Mouse (Mus musculus) left cerebral cortex, postnatal 36 days (tissue): Measurements from ENCODE around the gene Ephb2. TPM values are rescaled to one million over a fixed set of nuclear protein-coding genes. Genes with fewer than 3 reads are reported as not detected.

Experiments used
- DNase-seq, 2 experiments: peaks; one replicate each; pipeline ENCODE4 v3.0.0; 2021 to 2022; ENCODE audit warnings: low spot score in 2 of 2, mixed read lengths in 1 of 2
- intact Hi-C: fragments of 180-260 bp; cut with DNase I; formaldehyde crosslinking; loops from one replicate; pipeline ENCODE4 v1.15.1; 2025
- total RNA-seq, 2 experiments: library from RNA; stranded (reverse); gene quantifications; 2 replicates each; pipeline ENCODE4 v1.2.3; 2021

The Ephb2 gene
- total RNA-seq, 2 experiments from 2014 or later = 16.9 to 18.0 TPM

DNA sequence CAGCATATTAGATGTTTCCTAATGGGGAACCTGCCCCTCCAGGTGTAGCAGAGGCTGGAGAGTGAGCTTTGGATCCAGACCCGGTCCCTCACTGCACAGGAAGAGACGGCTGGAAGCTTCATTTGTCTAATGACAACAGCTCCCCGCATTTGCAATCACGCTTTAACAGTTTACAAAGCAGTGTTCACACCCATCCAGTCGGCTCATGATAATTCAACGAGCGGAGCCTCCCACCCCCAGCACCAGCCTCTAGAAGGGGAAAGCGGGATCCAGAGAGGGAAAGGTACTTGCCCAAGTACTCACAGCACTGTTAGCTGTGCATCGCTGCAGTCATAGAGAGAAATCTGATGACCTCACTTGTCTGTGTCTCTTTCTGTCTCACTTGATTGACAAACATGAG, 2.7 kb upstream of the Ephb2 start:
- intact Hi-C loops = no loop called here
- no peak for DNase-seq

DNA sequence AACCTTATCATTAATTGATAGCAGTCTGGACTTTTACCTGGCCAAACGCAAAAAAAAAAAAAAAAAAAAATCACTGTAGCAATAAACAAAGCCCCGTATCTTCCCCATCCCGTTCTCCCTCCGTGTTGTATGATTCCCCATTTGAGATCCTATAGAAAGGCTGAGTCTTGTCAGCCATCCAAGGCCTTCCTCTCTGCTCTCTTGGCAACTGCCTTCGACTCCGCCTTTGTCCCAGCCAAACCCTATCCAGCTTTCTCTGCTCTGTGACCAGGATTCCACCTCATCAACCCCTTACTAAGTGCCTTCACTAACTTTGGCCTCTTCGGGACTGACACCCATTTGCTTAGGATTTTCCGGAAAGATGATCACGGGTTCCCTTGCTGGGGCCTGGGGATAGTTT, 2.2 kb upstream of the Ephb2 start:
- no peak for DNase-seq
- intact Hi-C loops = no loop called here

DNA sequence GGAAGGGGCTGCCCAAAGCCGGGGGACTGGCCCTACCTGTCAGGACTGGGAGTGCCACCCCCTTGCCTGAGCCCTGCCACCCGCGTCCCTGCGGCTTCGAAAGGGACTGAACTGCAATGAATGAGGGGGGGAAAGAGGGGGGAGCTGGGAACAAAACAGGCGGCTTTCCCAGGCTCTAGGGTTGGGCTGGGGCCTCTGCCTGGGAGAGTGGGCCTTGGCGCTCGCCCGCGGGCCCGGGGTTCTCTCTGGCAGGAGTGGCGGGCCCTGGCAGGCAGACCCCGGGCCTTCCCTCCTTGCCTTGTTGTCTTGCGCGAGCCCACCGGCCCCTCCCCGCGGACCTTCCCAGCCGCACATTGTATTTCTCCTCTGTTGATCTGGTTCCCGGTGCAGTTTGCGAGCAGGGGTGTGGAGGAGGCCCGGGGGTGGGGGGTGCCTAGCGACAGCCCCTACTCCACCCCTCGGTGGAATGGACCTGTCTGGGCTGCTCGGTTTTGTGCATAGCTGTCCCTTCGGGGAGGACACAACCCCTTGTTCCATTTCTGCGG, 671 bp upstream of the Ephb2 start:
- intact Hi-C loops = no loop called here
- DNase-seq = no peak

DNA sequence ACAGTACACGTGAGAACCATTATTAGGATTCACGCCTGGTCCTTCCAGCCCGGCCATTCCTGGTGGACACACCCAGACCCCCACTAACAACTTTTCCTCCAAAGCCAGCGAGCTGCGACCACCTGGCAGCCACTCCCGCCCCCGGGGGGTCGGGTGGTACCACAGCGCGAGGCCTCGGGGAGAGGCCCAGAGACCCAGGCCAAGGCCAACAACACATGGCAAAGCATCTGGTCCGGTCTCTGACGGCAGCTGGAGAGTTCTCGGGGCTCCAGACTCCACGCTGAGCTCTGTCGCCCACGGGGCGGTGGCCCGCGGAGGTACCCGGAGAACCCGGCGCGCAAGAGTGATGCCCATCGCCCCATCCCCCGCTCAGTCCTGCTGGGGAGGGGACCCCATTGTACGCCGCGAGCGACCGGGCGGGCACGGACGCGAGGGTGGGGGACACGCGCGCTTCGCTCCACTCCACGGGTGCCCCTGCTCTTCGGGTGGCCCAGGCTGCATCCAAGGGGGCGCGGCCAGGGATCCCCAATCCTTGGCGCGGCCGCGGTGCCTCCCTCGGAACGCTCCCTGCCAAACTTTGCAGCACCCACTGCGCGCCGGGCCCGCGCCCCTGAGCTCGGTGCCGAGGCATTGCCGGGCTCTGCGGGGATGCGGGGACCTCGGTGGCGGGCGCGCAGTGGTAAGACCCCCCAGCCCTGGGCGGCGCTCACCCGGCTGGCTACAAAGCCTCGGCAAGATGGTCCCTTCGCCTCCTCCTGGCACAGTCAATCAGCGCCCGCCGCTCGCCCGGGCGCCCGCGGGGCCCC, 770 bp downstream of the Ephb2 start:
- peak in 1 of 2 experiments; percentile 40 for DNase-seq
- intact Hi-C loops = no loop called here

DNA sequence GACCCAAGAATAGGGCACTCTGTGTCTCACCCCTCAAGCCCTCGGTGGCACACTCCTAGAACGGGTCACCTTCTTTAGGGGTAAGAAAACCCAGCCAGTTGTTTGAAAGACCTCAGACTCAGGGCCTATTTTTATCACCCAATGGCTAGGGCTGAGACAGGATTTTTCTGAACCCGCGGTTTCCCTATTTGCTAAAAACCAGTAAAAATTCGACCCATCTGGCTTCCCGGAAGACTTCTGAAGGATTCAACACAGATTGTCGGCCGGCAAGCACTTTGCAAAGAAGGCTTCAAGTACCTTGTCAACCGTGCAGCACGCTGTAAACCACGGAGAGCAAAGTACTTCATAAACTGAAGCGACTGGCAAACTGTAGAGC, 1.4 kb downstream of the Ephb2 start:
- no peak for DNase-seq
- intact Hi-C loops = no loop called here

DNA sequence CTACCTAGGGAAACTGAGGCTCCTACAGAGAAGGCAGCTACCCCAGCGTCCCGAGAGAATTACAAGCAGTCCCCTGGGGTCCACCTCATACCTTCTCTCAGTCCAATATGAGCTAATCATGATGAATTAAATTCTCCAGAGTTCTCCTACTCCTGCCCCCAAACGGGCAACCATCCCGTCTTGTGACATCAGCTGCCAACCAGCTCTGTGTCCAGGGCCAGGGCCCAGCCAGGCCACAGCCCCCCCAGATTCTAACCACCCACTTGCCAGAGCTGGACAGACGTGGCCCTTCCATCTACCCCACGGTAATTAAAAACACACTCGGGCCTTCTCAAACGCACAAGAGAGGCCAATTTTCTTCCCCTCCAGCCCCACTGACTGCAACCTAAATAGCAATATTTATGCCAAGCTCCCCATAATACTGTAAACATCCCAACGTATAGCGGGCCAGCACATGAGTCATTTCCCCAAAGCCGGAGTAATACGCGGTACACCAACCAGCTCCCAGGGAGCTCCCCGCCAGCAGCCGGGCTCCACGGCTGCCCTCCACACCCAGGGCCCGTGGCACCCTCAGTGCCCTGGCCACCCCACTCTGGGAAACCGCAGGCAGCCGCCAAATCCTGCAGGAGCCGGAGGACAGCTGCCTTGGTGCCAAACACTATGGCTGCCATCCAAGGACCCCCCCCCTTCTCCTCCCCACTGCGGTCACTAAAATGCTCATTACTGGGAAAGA, 2.0 kb downstream of the Ephb2 start:
- no peak for DNase-seq
- intact Hi-C loops = no loop called here

DNA sequence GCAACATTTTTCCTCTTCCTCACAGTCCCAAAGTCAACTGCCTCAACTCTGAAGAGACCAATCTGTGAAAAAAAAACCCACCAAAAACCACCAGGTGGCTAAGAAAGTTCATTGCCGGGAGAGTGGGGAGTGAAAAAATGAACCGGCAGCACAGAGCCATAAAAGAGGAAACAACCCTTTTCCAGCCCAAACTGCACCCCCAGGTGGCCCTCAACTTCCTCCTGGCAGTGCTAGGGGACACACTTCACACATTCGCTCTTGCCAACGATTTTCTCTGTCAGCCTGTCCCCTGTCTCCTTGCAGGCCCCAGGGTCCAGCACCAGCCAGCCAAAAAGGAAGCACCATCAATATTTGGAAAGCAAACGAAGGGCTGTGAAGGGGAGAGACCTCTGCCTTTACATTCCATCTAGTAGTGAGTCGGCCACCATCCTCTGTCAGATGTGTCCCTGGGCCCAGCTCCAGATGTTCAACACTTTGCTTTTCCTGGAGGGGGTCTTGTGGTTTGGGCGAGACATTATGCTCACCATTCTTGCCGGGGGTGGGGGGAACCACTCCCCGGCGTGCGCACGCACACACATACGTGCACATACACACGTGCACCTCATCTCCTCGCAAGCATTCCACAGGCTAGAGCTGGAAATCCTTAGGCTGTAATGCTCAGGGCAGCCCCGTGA, 3.1 kb downstream of the Ephb2 start:
- intact Hi-C loops = no loop called here
- no peak for DNase-seq

DNA sequence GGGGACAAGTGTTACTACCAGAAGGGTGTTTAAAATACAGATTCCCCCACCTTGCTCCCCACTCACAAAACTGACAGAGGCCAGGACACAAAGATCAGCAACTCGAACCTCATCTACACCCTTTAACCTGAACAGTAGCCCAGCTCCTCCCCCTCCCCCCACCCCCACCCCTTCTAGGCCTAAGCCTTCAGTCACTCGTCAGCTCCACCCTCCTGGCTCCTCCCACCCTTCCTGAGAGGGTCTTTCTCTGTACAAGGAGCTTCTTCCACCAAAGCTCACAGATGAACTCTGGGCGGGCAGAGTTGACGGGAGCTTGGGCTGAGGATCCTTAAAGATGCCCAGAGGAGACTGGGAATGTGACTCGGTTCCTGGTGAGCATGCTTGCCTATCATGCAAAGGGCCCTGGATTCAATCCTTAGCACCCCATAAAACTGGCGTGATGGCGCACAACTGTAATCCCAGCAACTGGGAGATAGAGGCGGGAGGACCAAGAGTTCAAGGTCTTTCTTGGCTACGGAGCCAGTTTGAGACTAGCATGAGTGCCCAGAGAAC, 5.4 kb downstream of the Ephb2 start:
- intact Hi-C loops = no loop called here
- DNase-seq = no peak

DNA sequence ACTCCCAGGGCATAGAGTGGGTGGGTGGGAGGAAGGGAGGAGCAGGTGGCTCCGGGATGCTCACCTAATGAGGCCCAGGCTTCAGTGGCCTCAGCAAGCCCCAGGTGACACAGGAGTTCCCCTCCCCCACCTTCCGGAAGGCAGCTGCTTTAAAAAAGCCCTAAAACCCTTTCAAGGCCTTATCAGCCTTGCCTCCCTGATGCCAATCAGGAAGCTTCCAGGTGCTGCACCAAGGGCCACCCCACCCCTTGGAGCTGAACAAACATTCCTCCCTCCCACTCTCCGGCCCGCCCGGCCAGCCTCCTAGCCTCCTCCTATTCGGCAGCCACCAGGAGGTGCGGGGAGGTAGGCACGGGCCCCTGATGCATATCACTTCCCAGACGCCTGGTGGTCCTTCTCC, 6.0 kb downstream of the Ephb2 start:
- intact Hi-C loops = no loop called here
- no peak for DNase-seq

DNA sequence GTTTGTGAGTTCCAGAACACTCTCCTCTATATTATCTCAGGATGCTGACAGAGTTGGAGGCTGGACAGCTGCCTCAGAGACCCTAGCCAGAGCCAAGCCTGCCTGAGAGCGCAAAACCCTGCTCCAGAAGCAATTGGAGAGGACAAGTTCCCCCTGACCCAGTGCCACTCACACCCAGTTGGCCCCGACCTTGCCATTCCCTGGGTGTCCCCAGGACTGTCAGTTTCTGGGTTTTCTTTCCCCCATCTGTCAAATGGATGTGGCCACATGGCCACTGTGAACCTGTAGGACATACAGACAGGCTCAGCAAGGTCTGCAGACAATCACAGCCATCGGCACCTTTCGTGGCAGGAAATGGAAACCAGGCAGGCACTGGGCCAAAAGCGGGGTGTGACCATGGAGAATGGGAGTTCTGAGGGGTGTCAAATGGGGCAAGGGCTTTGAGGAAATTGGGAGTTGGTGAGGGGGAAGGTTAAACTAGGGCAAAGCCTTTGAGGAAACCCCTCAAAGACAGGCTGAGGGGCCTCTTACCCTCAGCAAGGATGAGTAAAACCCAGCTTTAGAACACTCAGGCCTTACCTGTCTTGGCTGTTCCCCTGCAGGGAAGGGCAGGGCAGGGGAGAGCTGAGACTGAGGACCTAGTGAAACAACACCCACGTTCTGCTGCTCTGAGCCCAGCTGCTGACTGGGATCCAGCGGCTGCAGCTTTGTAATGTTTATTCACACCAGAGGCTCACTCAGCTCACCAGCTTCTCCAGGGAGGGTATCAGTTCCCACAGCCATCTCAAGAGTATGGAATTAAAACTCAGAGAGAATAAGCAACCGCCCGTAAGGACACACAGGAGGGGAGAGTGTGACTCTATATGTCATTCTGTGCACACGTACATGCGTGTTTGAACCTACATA, 6.9 kb downstream of the Ephb2 start:
- DNase-seq = no peak
- intact Hi-C loops = no loop called here

DNA sequence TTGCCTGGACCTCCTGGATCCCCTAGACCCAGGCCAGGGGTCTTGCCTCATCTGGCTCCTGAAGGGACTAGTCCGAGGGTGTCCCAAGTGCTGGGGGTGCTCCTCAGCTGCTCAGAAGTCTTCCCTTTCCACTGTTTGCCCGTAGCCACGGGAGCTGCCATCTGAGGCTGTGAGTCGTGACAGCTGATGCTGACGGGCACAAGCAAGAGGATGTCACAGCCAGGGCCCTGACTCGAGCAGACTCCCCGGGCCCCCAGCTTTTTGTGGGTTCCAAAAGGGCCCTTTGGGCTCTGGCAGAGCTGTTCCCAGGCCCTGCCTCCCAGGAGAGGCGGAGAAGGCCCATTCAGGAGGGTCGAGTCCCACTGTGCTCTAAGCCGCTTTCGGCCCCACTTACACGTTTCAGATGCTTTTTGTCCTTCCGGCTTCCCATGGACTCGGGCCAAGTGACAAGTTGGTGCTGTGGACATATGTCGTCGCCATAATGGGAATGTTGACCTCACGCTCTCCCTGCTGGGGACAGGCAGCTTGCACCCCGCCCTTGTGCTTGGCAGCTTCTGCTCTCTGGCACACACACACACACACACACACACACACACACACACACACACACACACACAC, 10.7 kb downstream of the Ephb2 start:
- intact Hi-C loops = no loop called here
- DNase-seq = no peak

DNA sequence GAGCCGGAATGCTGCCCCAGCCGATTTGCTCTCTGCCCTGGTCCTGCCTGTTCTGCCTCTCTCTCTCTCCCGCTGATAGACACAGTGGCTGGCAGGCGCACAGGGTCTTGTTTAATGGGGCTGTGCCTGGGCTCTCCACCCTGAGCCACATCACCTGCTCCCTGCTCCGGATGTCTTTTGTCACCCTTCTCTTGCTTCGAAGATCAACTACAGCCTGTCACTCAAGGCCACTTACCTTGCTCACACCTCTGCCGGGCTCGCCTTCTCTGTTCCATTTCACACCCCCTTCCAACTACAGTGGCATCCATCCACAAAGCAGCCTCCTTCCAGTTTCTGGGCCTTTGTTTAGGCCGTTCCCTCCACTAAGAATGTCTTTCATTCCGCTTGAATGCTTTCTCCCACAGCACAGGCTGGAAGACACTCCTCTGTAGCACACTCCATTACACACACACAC, 15.7 kb downstream of the Ephb2 start:
- no peak for DNase-seq
- intact Hi-C loops = no loop called here

DNA sequence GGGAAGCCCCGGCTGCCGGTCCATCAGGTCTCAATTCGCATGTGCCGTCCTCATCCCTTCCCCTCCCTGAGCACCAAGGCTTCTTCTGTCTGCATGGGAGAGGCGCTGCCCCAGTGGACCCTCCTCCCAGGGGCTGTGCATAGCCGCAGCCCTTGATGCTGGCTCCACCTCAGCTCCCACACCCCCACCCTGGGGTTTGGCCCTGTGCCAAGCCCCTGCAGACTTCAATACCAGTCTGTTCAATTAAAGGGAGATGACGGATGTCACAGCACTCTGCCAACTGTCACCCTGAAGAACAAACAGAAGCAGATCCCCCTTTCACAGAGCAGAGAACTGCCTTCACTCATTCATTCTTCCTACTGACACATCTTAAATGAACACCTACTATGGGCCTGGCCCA, 19.1 kb downstream of the Ephb2 start:
- DNase-seq = no peak
- intact Hi-C loops = no loop called here

DNA sequence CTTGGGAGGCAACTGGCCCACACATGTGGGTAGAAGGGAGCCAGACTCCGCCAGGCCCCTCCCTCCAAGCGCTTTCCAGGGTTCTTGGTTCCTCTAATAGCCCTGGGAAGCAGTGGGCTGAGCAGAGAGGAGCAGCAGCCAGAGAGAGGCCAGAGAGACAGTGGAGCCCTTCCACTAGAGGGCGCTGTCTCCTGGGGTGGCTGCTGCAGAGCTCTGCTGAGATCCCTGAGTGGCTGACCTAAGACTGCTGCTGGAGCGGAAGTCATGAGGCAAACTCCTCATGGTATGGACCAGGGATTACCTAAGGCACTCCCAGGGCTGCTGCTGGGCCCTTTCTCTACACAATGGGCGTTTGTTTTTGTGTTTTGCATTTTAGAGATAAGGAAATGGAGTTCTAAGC, 20.4 kb downstream of the Ephb2 start:
- DNase-seq = no peak
- intact Hi-C loops = no loop called here

DNA sequence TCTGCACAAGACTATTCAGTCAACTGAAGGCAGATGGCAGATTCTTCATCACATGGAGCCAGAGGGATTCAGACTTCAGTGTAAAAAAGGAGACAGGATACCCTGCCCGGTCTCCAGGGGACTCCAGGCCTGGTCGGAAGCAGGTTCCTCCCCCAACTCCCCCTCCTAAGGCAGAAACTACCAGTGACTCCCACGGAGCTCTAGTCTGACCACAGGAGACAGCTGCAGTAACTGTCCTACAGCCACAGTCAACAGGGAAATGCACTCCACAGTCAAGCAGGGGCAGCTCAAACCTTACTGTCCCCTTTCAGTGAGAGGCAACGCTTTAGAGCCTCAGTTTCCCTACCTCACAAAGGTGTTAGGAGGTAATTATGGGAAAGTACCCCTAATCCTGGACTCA, 23.2 kb downstream of the Ephb2 start:
- intact Hi-C loops = no loop called here

DNA sequence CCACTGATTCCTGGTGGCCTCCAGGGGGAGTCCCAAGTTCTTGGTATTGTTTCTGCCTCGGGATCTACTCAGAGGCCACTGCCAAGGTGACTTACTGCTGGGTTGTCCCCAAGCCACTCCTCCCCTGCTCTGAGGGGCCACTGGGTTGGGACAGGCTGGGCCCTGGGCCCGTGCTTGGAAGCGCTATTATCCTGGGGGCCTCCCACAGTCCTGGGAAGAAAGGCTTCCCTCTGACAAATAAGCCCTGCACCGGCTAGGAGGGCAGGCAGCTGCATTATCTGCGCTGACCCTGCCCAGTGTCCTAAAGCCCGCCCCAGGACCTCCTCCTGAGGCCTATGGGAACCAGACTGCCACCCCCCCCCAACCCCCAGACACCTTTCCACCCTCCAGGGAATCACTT, 24.2 kb downstream of the Ephb2 start:
- DNase-seq = no peak
- intact Hi-C loops = no loop called here

More for the DNA sequence above, 23.2 kb downstream of the Ephb2 start:
- no peak for DNase-seq

DNA sequence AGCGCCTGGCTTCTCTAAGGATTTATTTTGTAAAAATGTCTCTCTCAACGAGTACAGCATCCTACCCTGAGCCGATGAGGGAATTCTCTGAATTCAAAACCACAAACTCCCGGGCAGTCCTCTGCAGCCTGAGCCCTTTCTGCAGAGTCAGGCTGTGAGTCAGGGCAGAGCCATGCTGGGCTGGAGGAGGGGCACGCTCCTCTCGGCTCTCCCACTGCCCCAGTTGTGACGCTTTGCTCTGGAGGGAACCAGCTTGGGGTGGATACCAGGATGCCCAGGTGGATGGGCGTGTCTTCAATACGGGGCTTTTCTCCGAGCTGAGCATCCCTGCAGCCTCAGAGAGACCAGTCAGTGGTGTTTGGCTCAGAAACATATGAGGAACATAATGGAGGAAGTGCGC, 27.3 kb downstream of the Ephb2 start:
- DNase-seq = no peak
- intact Hi-C loops = no loop called here

DNA sequence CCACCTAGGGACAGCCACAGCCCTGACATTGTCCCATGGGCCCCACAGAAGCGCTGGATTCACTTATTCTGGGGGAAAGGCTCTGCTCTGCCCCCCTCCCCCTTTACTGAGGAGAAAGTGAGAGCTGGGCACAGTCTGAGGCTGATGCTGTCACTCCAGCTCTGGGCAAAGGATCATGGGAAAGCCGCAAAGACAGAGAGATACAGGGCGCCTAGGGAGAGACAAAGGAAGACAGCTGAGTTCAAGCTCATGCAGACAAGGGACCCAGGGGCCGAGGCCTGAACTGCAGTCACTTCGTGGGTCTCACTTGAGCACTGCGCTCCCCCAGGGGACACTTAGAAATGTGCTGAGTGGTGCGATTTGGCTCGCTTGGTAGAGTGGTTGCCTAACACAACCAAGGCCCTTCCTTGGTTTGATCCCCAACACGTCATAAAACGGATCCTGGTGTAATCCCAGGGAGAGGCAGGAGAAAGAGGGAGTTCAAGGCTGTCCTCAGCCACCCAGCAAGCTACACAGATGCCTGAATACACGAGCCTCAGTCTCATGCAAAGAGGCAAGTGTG, 28.3 kb downstream of the Ephb2 start:
- intact Hi-C loops = no loop called here
- no peak for DNase-seq
